Mouse (Mus musculus) hindbrain, embryonic 14.5 days (tissue): Measurements from ENCODE around the gene Prrx2. TPM values are rescaled to one million over a fixed set of nuclear protein-coding genes. Genes with fewer than 3 reads are reported as not detected.

Experiments
- ATAC-seq: fragments of 200-750 bp; cut with Nextera tagmentation; 2 replicates; pipeline ENCODE4 v1.8.0; 2017; ENCODE audit warnings: moderate number of reproducible peaks, mild to moderate bottlenecking, moderate TSS enrichment, moderate library complexity; ENCODE audit not compliant: low FRiP score
- DNase-seq: peaks from one replicate; pipeline ENCODE4 v3.0.0-alpha.2; 2015; ENCODE audit warnings: low spot score
- H3K27ac ChIP-seq: fragments of 300-500 bp; sonication (generic); 2 replicates; pipeline ENCODE4 v1.5.1; 2014; ENCODE audit warnings: mild to moderate bottlenecking, moderate library complexity
- H3K27me3 ChIP-seq: fragments of 300-500 bp; sonication (generic); 2 replicates; pipeline ENCODE4 v1.6.1; 2014; ENCODE audit warnings: mild to moderate bottlenecking, low read length, mixed read lengths; ENCODE audit not compliant: control insufficient read depth, insufficient read depth
- H3K36me3 ChIP-seq: fragments of 300-500 bp; sonication (generic); replicated peaks from 2 replicates; pipeline ENCODE4 v1.6.1; 2014; ENCODE audit not compliant: control insufficient read depth, insufficient read depth
- H3K4me1 ChIP-seq: fragments of 300-500 bp; sonication (generic); replicated peaks from 2 replicates; pipeline ENCODE4 v1.6.1; 2014; ENCODE audit warnings: antibody characterized with exemption, low read length, mixed read lengths; ENCODE audit not compliant: control insufficient read depth, insufficient read depth
- H3K4me2 ChIP-seq: fragments of 300-500 bp; sonication (generic); replicated peaks from 2 replicates; pipeline ENCODE4 v1.6.1; 2014; ENCODE audit warnings: mild to moderate bottlenecking, moderate library complexity
- H3K4me3 ChIP-seq: fragments of 300-500 bp; sonication (generic); replicated peaks from 2 replicates; pipeline ENCODE4 v1.5.1; 2014; ENCODE audit warnings: mild to moderate bottlenecking, low read length
- H3K9ac ChIP-seq: fragments of 300-500 bp; sonication (generic); 2 replicates; pipeline ENCODE4 v1.6.1; 2014
- H3K9me3 ChIP-seq: fragments of 300-500 bp; sonication (generic); 2 replicates; pipeline ENCODE4 v1.6.1; 2016; ENCODE audit warnings: low read length; ENCODE audit not compliant: control insufficient read depth
- WGBS: fragments of 180-500 bp; shearing (Covaris S2); extraction: QIAGEN DNeasy Blood & Tissue Kit; methylation state at CpG from one replicate; pipeline ENCODE4 v1.1.7; 2014; 5-methylcytosine and 5-hydroxymethylcytosine counted together
- polyA plus RNA-seq: library from polyadenylated mRNA; unstranded; fragments of >200 nt; fragmentation: Nextera tagmentation; extraction: Ambion mirVana; gene quantifications from 2 replicates; pipeline ENCODE4 v1.2.1, GENCODE M21; 2014

Prrx2 gene
- polyA plus RNA-seq, 1 experiment from 2014 or later: 3.7 TPM

- H3K9ac ChIP-seq: no peak overlapping the region
- H3K27ac ChIP-seq: no peak overlapping the region
- ATAC-seq (no peak), DNase-seq (no peak)
- H3K9me3 ChIP-seq: no peaks in the 10 kb centered on the region
- no peaks in the 10 kb centered on the region for H3K36me3 ChIP-seq
- H3K4me1 ChIP-seq: peaks cover 3% of the 10 kb centered on the region; the same call in 1 of the 2 replicates
- H3K27me3 ChIP-seq: no peaks in the 10 kb centered on the region
- 55% methylated on average over 5 of the region's 5 CpGs for WGBS
- H3K4me2 ChIP-seq: no peak overlapping the region
- H3K4me3 ChIP-seq: no peak overlapping the region
Observed at GRCm38 (mm10) chr2:30833644-30834043, 1.1 kb upstream of the Prrx2 start.

GRCm38 (mm10) chr2:30836238-30836990 lies 1.6 kb downstream of the Prrx2 start:
- Histone ChIP-seq H3K27me3 (no peaks in the 10 kb centered on the region), H3K9me3 (no peaks in the 10 kb centered on the region), H3K9ac (no peak overlapping the region), H3K4me2 (no peak overlapping the region), H3K4me1 (peaks cover 3% of the 10 kb centered on the region; the same call in 1 of the 2 replicates), H3K27ac (no peak overlapping the region), H3K4me3 (no peak overlapping the region), H3K36me3 (no peaks in the 10 kb centered on the region)
- ATAC-seq (no peak), DNase-seq (no peak)
- WGBS: 14% methylated on average over 21 of the region's 21 CpGs

- no peak for DNase-seq
- Histone ChIP-seq H3K36me3 (no peaks in the 10 kb centered on the region), H3K27ac (no peak overlapping the region), H3K4me1 (no peaks in the 10 kb centered on the region; the same call in 1 of the 2 replicates), H3K4me3 (no peak overlapping the region), H3K9ac (no peak overlapping the region), H3K27me3 (peaks cover 38% of the 10 kb centered on the region), H3K4me2 (no peak overlapping the region), H3K9me3 (no peaks in the 10 kb centered on the region)
- ATAC-seq: no peak
- WGBS: 66% methylated on average over 10 of the region's 10 CpGs
Observed at GRCm38 (mm10) chr2:30842615-30843014, 7.8 kb downstream of the Prrx2 start.

- Histone ChIP-seq H3K4me1 (no peaks in the 10 kb centered on the region; the same call in 1 of the 2 replicates), H3K4me2 (peak overlapping the region; percentile 66), H3K9ac (peak overlapping the region; percentile 46), H3K4me3 (peak overlapping the region; percentile 38), H3K27me3 (peaks cover 38% of the 10 kb centered on the region), H3K9me3 (no peaks in the 10 kb centered on the region), H3K27ac (no peak overlapping the region), H3K36me3 (no peaks in the 10 kb centered on the region)
- 1% methylated on average over 78 of the region's 80 CpGs for WGBS
- no peak for DNase-seq
- no peak for ATAC-seq
Observed at GRCm38 (mm10) chr2:30845152-30846070, 10.6 kb downstream of the Prrx2 start.

- H3K27me3 ChIP-seq: peaks cover 38% of the 10 kb centered on the region
- no peak overlapping the region for H3K9ac ChIP-seq
- DNase-seq (no peak), ATAC-seq (no peak)
- H3K4me2 ChIP-seq: peak overlapping the region; percentile 66; the same call in 1 of the 2 replicates
- H3K4me3 ChIP-seq: 0 out of 2 replicates have a peak overlapping the region, but pooled peaks have one; percentile 38
- H3K27ac ChIP-seq: no peak overlapping the region
- H3K36me3 ChIP-seq: no peaks in the 10 kb centered on the region
- 82% methylated on average over 8 of the region's 8 CpGs for WGBS
- H3K9me3 ChIP-seq: no peaks in the 10 kb centered on the region
- no peaks in the 10 kb centered on the region; the same call in 1 of the 2 replicates for H3K4me1 ChIP-seq
Observed at GRCm38 (mm10) chr2:30846236-30846635, 11.5 kb downstream of the Prrx2 start.

- no peak for DNase-seq
- Histone ChIP-seq H3K27me3 (peaks cover 38% of the 10 kb centered on the region), H3K9me3 (no peaks in the 10 kb centered on the region), H3K4me2 (no peak overlapping the region), H3K27ac (no peak overlapping the region), H3K36me3 (no peaks in the 10 kb centered on the region), H3K9ac (no peak overlapping the region), H3K4me3 (no peak overlapping the region), H3K4me1 (no peaks in the 10 kb centered on the region; the same call in 1 of the 2 replicates)
- no peak for ATAC-seq
- 30% methylated on average over 6 of the region's 6 CpGs for WGBS
Observed at GRCm38 (mm10) chr2:30846723-30847122, 12.0 kb downstream of the Prrx2 start.

- Histone ChIP-seq H3K4me1 (no peaks in the 10 kb centered on the region; the same call in 1 of the 2 replicates), H3K9ac (no peak overlapping the region), H3K4me2 (no peak overlapping the region), H3K27me3 (peaks cover 33% of the 10 kb centered on the region), H3K9me3 (no peaks in the 10 kb centered on the region), H3K27ac (no peak overlapping the region), H3K4me3 (no peak overlapping the region), H3K36me3 (no peaks in the 10 kb centered on the region)
- ATAC-seq (no peak), DNase-seq (no peak)
- 64% methylated on average over 8 of the region's 8 CpGs for WGBS
Observed at GRCm38 (mm10) chr2:30848184-30848583, 13.4 kb downstream of the Prrx2 start.

GRCm38 (mm10) chr2:30850581-30850980 lies 15.8 kb downstream of the Prrx2 start:
- Histone ChIP-seq H3K27me3 (peaks cover 15% of the 10 kb centered on the region), H3K9ac (no peak overlapping the region), H3K4me3 (no peak overlapping the region), H3K9me3 (no peaks in the 10 kb centered on the region), H3K4me2 (no peak overlapping the region), H3K27ac (no peak overlapping the region), H3K36me3 (no peaks in the 10 kb centered on the region), H3K4me1 (no peaks in the 10 kb centered on the region; the same call in 1 of the 2 replicates)
- ATAC-seq (no peak), DNase-seq (no peak)
- WGBS: 70% methylated on average over 6 of the region's 6 CpGs

- Histone ChIP-seq H3K4me2 (no peak overlapping the region), H3K4me3 (no peak overlapping the region), H3K27me3 (no peaks in the 10 kb centered on the region), H3K27ac (no peak overlapping the region), H3K9ac (peak overlapping the region; percentile 20; the same call in 1 of the 2 replicates), H3K9me3 (no peaks in the 10 kb centered on the region), H3K4me1 (no peaks in the 10 kb centered on the region; the same call in 1 of the 2 replicates), H3K36me3 (no peaks in the 10 kb centered on the region)
- 37% methylated on average over 20 of the region's 20 CpGs for WGBS
- ATAC-seq (no peak), DNase-seq (no peak)
Observed at GRCm38 (mm10) chr2:30852771-30853313, 18.1 kb downstream of the Prrx2 start.
